ENCODE assay signal across 9 mouse cellular contexts in the genomic region with DNA sequence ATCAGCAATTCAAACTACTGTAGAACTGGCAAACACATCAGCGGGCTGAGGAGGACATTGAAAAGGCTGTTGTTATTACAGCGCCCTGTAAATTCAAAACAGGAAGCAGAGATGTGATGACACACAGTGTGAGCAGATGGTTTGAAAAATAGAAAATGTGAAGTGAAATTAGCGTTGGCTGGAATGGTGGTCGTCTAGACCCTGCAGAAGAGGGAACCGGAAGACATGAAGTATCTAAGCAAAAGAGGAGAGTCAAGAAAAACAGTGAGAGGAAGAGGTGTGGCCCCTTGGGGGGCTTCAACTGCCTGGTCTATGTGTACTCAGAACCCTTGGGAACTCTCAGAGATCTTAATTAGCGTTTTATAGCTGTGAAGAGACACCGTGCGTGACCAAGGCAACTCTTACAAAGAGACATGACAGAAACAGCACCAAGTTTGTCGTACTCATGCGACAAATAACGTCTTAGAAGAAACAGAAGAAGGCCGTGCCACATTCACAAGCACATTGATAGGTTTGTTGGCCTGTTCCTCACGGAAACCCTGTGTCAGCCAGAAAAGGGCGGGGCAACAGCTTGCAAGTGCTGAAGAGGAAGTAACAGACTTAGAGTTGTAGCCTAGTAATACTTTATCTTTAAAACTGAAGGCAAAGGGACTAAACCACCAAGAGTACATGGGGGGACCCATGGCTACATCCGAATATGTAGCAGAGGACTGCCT.
DNase-seq lines count a peak whose midpoint lies in the region; ATAC-seq lines count a peak whose summit lies in the region.
"Had no signal": no experiment of that assay in that cellular context is flagged by ENCODE, and none has a peak within 500 bp of the region (broad histone marks: within the 10 kb centered on the region; RNA-seq: fewer than 3 reads in every experiment).

No protein-coding gene starts in this region.

- H3K4me2 ChIP-seq in kidney, embryonic 16.5 days (replicated peaks; ENCODE audit: low read depth, low read length): no peak overlapping the region
- no peak overlapping the region for H3K4me2 ChIP-seq in midbrain, embryonic 16.5 days (ENCODE audit: low read length)
- H3K4me2 ChIP-seq: heart, embryonic 15.5 days had no signal

- no peak overlapping the region for H3K4me3 ChIP-seq in kidney, embryonic 16.5 days (ENCODE audit: low read length)
- no peak overlapping the region for H3K4me3 ChIP-seq in midbrain, embryonic 16.5 days (ENCODE audit: low read depth, low read length)
- H3K4me3 ChIP-seq: heart, embryonic 15.5 days had no signal

- ATAC-seq in kidney, embryonic 16.5 days (ENCODE audit: low FRiP score, low TSS enrichment): no peak
- no peak for ATAC-seq in midbrain, embryonic 16.5 days

- no peaks in the 10 kb centered on the region for H3K9me3 ChIP-seq in kidney, embryonic 16.5 days (ENCODE audit: low read length)
- no peaks in the 10 kb centered on the region for H3K9me3 ChIP-seq in midbrain, embryonic 16.5 days (replicated peaks; ENCODE audit: control insufficient read depth, low read length, poor library complexity, severe bottlenecking)
- H3K9me3 ChIP-seq: heart, embryonic 15.5 days had no signal

- H3K4me1 ChIP-seq in kidney, embryonic 16.5 days (ENCODE audit: insufficient read depth, low read length): no peaks in the 10 kb centered on the region
- no peaks in the 10 kb centered on the region for H3K4me1 ChIP-seq in midbrain, embryonic 16.5 days (ENCODE audit: control insufficient read depth, insufficient read depth, low read length)
- H3K4me1 ChIP-seq: heart, embryonic 15.5 days had no signal

- DNase-seq in kidney, adult 18-20 months: peak; percentile 6
- DNase-seq in ZHBTc4 (ENCODE audit: low read depth, low spot score): peak; percentile 51
- peak; percentile 49 for DNase-seq in induced T-regulatory cell, adult 2 months (ENCODE audit: low read depth)
- DNase-seq in lung, postnatal 25 days (ENCODE audit: low spot score): peak; percentile 74
- peak; percentile 39 to 49 for DNase-seq in thymus, postnatal 10 days (ENCODE audit: low spot score in 2 of 2)
- DNase-seq in right cerebral cortex, adult 18-20 months: no peak

- H3K36me3 ChIP-seq in kidney, embryonic 16.5 days (ENCODE audit: insufficient read depth, low read length): no peaks in the 10 kb centered on the region
- no peaks in the 10 kb centered on the region for H3K36me3 ChIP-seq in midbrain, embryonic 16.5 days (ENCODE audit: control insufficient read depth, insufficient read depth, low read length)
- H3K36me3 ChIP-seq: heart, embryonic 15.5 days had no signal

- WGBS in kidney, embryonic 16.5 days: 48% methylated on average over 15 of the region's 15 CpGs
- WGBS in midbrain, embryonic 16.5 days: 80% methylated on average over 15 of the region's 15 CpGs

- no peak overlapping the region for H3K9ac ChIP-seq in kidney, embryonic 16.5 days (replicated peaks; ENCODE audit: low read length)
- H3K9ac ChIP-seq in midbrain, embryonic 16.5 days (ENCODE audit: low read depth, low read length): no peak overlapping the region
- H3K9ac ChIP-seq: heart, embryonic 15.5 days had no signal

- H3K27ac ChIP-seq in kidney, embryonic 16.5 days (ENCODE audit: low read length): no peak overlapping the region
- no peak overlapping the region for H3K27ac ChIP-seq in midbrain, embryonic 16.5 days (ENCODE audit: low read length)
- H3K27ac ChIP-seq: heart, embryonic 15.5 days had no signal

- no peaks in the 10 kb centered on the region for H3K27me3 ChIP-seq in kidney, embryonic 16.5 days (ENCODE audit: insufficient read depth, low read length)
- no peaks in the 10 kb centered on the region for H3K27me3 ChIP-seq in midbrain, embryonic 16.5 days (ENCODE audit: control insufficient read depth, insufficient read depth, low read depth, low read length)
- H3K27me3 ChIP-seq: heart, embryonic 15.5 days had no signal
